Mouse (Mus musculus): ENCODE data around the gene Chst15. TPM values are rescaled to one million over a fixed set of nuclear protein-coding genes. Genes with fewer than 3 reads are reported as not detected.

The Chst15 gene
- 10 to 100 TPM in 7 of 26 experiments, 1 to 10 TPM in 19; 2.7 to 14.2 (median 7.9) TPM for total RNA-seq (2018; cell fraction: chromatin; rRNA removed)
- 1 to 10 TPM; 1.8 to 5.4 (median 3.7) TPM for total RNA-seq (2018; cell fraction: cytosol; rRNA removed)
- total RNA-seq (2018; cell fraction: nucleus; rRNA removed) = 10 to 100 TPM in 7 of 26 experiments, 1 to 10 TPM in 19; 2.4 to 14.3 (median 8.3) TPM
- 0.67 to 4.4 TPM (median 2.9 TPM) in 3 replicates for polyA plus RNA-seq (2018)

GRCm38 (mm10) chr7:132317036-132317541, at the start of gene Chst15:
Chst15 (minus strand) TSS chr7:132317228.
- H3K36me3 ChIP-seq (ENCODE audit: inconsistent target) = no peaks in the 10 kb centered on the region
- no peak within 1 kb of the TSS for H3K27ac ChIP-seq
- H3K79me2 ChIP-seq (ENCODE audit: inconsistent target) = no peaks in the 10 kb centered on the region
- H3K4me3 ChIP-seq (ENCODE audit: inconsistent target) = peak within 1 kb of the TSS; percentile 36
- WGBS (ENCODE audit: missing documents) = 1% methylated on average over 34 of the region's 34 CpGs

GRCm38 (mm10) chr7:132365703-132366384, 48.8 kb upstream of the Chst15 start:
- no peaks in the 10 kb centered on the region for H3K79me2 ChIP-seq (ENCODE audit: inconsistent target)
- no peak overlapping the region for H3K4me3 ChIP-seq (ENCODE audit: inconsistent target)
- WGBS (ENCODE audit: missing documents) = 16% methylated on average over 5 of the region's 5 CpGs
- no peak overlapping the region for H3K27ac ChIP-seq
- no peaks in the 10 kb centered on the region for H3K36me3 ChIP-seq (ENCODE audit: inconsistent target)

DNA sequence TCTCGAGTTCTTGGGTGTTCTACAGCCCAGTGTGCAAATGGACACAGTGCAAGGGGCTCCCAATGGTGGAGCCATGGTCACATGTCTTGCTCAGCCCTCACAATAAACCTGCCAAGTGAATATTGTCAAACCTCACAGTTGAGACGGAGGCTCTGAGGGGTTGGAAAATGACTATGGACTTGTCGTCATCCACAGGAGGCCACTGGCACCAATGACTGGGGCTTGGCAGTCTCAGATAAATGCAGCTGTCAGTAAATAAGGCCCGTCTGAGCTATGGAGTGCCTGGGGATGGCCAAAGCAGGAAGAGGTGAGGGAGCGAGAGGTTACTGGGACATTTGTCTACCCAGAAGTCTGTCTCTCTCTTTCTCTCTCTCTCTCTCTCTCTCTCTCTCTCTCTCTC, 48.1 kb upstream of the Chst15 start:
- 34% methylated on average over 5 of the region's 5 CpGs for WGBS (ENCODE audit: missing documents)
- H3K4me3 ChIP-seq (ENCODE audit: inconsistent target) = no peak overlapping the region
- H3K27ac ChIP-seq = no peak overlapping the region
- no peaks in the 10 kb centered on the region for H3K36me3 ChIP-seq (ENCODE audit: inconsistent target)
- H3K79me2 ChIP-seq (ENCODE audit: inconsistent target) = no peaks in the 10 kb centered on the region

- no peaks in the 10 kb centered on the region for H3K36me3 ChIP-seq (ENCODE audit: inconsistent target)
- 45% methylated on average over 5 of the region's 5 CpGs for whole genome bisulfite sequencing (ENCODE audit: missing documents)
- no peaks in the 10 kb centered on the region for H3K79me2 ChIP-seq (ENCODE audit: inconsistent target)
- no peak overlapping the region for H3K27ac ChIP-seq
- H3K4me3 ChIP-seq (ENCODE audit: inconsistent target) = no peak overlapping the region
These were observed 47.5 kb upstream of the Chst15 start for GRCm38 (mm10) chr7:132364506-132364905.

DNA sequence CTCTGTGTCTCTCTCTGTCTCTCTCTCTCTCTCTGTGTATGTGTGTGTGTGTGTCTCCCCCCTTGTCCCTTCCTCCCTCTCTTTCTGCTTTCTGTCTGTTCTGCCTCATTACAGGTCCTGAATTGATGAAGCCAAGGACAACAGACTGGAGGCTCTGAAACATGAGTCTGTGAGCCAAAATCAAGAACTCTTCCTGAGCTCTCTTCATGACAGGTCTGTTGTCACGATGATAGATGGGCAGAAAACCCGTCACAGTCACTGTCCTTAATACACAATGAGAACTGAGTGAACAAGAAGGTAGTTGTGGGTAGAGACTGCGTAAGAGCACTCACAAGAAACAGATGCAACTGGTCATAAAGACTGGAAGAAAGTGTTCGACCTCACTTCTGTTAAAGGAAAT, 43.3 kb upstream of the Chst15 start:
- Histone ChIP-seq H3K36me3 (ENCODE audit: inconsistent target) (no peaks in the 10 kb centered on the region), H3K79me2 (ENCODE audit: inconsistent target) (no peaks in the 10 kb centered on the region), H3K27ac (no peak overlapping the region), H3K4me3 (ENCODE audit: inconsistent target) (no peak overlapping the region)
- 56% methylated on average over 4 of the region's 4 CpGs for WGBS (ENCODE audit: missing documents)

DNA sequence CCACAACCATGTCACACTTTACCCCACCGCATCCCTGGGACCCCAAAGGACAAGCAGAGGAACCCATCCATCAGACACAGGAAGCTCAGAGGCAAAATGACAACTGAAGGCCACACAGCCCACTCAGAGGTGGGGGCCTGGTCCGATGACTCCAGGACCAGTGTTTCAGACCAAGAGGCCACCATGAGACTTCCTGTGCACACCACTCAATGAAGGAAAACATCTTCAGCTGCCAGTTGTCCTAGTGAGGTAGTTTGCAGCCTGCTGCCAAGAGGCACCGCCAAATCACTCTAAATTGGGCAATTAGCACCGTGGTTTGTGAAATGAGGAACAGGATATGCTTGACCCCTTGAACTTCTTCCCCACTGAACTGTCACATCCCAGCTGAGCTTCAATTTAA, 41.7 kb upstream of the Chst15 start:
- Histone ChIP-seq H3K79me2 (ENCODE audit: inconsistent target) (no peaks in the 10 kb centered on the region), H3K27ac (no peak overlapping the region)
- WGBS (ENCODE audit: missing documents) = 2% methylated on average over 4 of the region's 4 CpGs

GRCm38 (mm10) chr7:132358250-132358649, 41.2 kb upstream of the Chst15 start:
- Histone ChIP-seq H3K79me2 (ENCODE audit: inconsistent target) (no peaks in the 10 kb centered on the region), H3K4me3 (ENCODE audit: inconsistent target) (no peak overlapping the region), H3K36me3 (ENCODE audit: inconsistent target) (no peaks in the 10 kb centered on the region), H3K27ac (no peak overlapping the region)
- WGBS (ENCODE audit: missing documents) = 42% methylated on average over 3 of the region's 3 CpGs

More for the DNA sequence above, 41.7 kb upstream of the Chst15 start:
- Histone ChIP-seq H3K36me3 (ENCODE audit: inconsistent target) (no peaks in the 10 kb centered on the region), H3K4me3 (ENCODE audit: inconsistent target) (no peak overlapping the region)

- no peak overlapping the region for H3K27ac ChIP-seq
- H3K79me2 ChIP-seq (ENCODE audit: inconsistent target) = no peaks in the 10 kb centered on the region
- no peaks in the 10 kb centered on the region for H3K36me3 ChIP-seq (ENCODE audit: inconsistent target)
- no peak overlapping the region for H3K4me3 ChIP-seq (ENCODE audit: inconsistent target)
- 83% methylated on average over 3 of the region's 3 CpGs for WGBS (ENCODE audit: missing documents)
These were observed 40.8 kb upstream of the Chst15 start for GRCm38 (mm10) chr7:132357841-132358237.

DNA sequence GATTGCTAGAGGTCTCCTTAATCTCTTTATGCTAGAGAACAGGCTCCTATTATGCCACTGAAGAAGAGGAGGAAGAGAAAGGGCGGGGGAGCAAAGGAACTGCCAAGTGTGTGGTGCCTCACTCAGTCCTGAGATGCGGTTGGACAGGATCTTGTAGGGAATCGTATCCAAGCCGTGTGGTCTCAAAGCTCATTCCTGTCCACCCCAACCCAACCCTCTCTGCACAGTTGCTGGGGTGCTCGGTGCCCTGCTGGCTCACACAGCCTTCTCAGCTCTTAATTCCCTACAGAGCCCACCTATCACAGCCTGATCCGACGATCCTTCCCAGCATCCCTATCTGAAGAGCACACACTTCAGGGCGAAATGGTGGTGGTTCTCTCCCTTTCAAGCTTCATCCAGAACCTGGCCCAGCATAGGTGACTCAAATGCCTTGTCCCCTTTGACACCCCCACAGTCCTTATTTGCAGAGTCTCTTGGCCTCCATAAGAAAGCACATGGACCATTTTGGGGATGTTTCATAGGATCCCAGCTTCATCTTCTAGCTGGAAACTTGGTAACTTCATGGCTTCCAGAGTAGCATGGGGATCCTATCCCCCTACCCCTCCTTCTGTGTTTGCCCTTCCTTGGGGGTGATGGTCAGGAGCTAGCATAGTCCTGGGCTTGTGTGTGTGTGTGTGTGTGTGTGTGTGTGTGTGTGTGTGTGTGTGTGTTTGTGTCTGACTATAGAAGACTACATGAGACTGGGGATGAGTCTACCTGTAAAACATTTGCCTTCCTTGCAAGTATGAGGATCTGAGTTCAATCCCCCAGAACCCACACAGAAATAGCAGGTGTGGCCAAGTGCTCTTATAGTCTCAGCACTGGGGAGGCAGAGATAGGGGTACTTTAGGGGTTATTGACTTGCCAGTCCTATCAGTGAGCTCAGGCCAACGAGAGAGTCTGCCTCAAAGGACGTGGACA, 40.1 kb upstream of the Chst15 start:
- 94% methylated on average over 9 of the region's 10 CpGs for WGBS (ENCODE audit: missing documents)
- Histone ChIP-seq H3K79me2 (ENCODE audit: inconsistent target) (no peaks in the 10 kb centered on the region), H3K4me3 (ENCODE audit: inconsistent target) (no peak overlapping the region), H3K36me3 (ENCODE audit: inconsistent target) (no peaks in the 10 kb centered on the region), H3K27ac (no peak overlapping the region)

- 81% methylated on average over 8 of the region's 8 CpGs for WGBS (ENCODE audit: missing documents)
- no peak overlapping the region for H3K4me3 ChIP-seq (ENCODE audit: inconsistent target)
- H3K79me2 ChIP-seq (ENCODE audit: inconsistent target) = no peaks in the 10 kb centered on the region
- H3K36me3 ChIP-seq (ENCODE audit: inconsistent target) = no peaks in the 10 kb centered on the region
- H3K27ac ChIP-seq = no peak overlapping the region
These were observed 39.2 kb upstream of the Chst15 start for GRCm38 (mm10) chr7:132356185-132356584.

- Histone ChIP-seq H3K79me2 (ENCODE audit: inconsistent target) (no peaks in the 10 kb centered on the region), H3K27ac (no peak overlapping the region)
- WGBS (ENCODE audit: missing documents) = 92% methylated on average over 6 of the region's 6 CpGs
These were observed 38.7 kb upstream of the Chst15 start for GRCm38 (mm10) chr7:132355767-132356166.

DNA sequence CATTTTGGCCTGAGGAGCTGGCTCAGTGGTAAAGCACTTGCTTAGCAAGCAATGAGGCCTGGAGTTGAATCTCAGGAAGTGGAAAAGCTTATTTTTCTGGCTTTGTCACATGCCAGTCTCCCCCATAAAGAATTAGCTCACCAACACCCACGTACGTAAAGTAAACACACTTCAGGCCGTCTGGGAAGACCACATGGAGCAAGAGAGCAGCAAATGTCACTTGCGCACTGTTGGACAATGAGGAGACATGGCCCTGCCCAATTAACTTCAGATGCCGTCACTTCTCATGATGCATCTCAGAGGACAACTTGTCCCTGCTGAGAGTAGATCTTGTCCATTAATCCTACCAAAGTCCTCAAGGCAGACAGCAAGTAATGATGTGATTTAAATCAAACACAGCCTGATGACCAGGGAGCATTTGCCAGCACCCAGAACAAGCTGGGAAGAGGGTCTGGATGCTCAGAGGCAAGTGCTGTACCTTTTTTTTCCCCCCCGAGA, 32.1 kb upstream of the Chst15 start:
- H3K4me3 ChIP-seq (ENCODE audit: inconsistent target) = no peak overlapping the region
- no peaks in the 10 kb centered on the region for H3K79me2 ChIP-seq (ENCODE audit: inconsistent target)
- no peak overlapping the region for H3K27ac ChIP-seq
- WGBS (ENCODE audit: missing documents) = 91% methylated on average over 3 of the region's 6 CpGs
- H3K36me3 ChIP-seq (ENCODE audit: inconsistent target) = no peaks in the 10 kb centered on the region

More at GRCm38 (mm10) chr7:132355767-132356166, 38.7 kb upstream of the Chst15 start:
- Histone ChIP-seq H3K4me3 (ENCODE audit: inconsistent target) (no peak overlapping the region), H3K36me3 (ENCODE audit: inconsistent target) (no peaks in the 10 kb centered on the region)

DNA sequence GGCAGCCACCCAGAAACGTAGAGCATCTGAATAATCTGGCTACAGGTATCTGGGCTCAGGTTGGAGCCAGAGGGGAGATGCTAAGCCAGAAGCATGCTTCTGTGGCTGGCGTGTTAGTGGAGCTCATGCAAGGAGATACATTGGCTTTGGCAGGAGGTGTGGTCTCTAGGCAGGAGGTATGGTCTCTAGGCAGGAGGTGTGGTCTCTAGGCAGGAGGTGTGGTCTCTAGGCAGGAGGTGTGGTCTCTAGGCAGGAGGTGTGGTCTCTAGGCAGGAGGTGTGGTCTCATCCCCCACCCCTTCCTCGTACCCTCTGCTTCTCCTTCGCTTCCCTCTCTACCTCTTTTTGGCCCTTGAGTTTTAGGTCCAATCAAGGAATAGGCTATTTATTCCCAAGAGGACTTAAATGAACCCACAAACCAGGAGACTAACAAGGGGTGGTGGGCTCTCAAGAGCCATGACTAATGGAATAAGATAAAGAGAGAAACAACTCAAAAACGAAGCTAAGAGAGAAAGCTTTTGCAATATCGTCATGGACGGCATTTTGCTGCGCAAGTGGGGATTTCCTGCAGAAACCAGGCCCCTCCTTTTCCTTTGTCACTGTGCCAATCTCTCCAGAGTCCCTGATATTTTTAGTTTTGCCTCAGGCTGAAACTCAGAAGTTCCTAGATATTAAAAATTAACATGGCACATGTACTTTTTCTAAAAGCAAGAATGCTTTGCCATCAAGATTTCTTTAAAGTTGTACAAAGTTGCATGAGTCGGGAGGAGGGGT, 30.4 kb upstream of the Chst15 start:
- no peaks in the 10 kb centered on the region for H3K79me2 ChIP-seq (ENCODE audit: inconsistent target)
- 39% methylated on average over 9 of the region's 9 CpGs for WGBS (ENCODE audit: missing documents)
- no peaks in the 10 kb centered on the region for H3K36me3 ChIP-seq (ENCODE audit: inconsistent target)
- no peak overlapping the region for H3K4me3 ChIP-seq (ENCODE audit: inconsistent target)
- H3K27ac ChIP-seq = no peak overlapping the region

DNA sequence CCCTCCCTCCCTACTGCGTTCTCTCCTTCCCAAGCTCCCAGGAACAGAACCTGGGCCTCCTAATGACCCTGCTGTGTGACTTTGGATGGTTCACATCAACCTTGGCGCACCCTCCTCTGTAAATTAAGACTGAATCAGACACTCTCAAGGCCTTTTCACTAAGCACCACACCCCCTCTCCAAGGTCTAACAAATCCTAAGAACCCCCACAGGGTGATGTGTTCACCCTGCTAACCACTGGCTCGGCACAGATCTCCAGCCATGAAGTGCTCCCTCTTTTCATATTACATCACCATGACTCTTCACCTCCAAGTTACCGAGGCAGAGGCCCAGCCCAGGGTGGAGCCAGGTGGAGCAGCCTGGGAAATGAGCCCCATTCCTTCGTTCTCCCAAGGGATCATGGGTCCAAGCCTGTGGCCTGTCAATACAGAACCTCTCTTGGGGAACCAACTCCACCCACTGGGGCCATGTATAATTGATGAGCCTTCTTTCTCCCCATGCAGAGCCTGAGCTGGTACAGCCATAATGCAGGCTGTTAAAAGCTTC, 28.6 kb upstream of the Chst15 start:
- Histone ChIP-seq H3K4me3 (ENCODE audit: inconsistent target) (no peak overlapping the region), H3K27ac (no peak overlapping the region), H3K36me3 (ENCODE audit: inconsistent target) (no peaks in the 10 kb centered on the region), H3K79me2 (ENCODE audit: inconsistent target) (no peaks in the 10 kb centered on the region)
- 86% methylated on average over 5 of the region's 5 CpGs for WGBS (ENCODE audit: missing documents)

Data from macrophage (primary cell).